Mouse (Mus musculus): ENCODE measurements around the gene Tmem199.

Gene Tmem199

GRCm38 (mm10) chr11:78471326-78472103 is 40.5 kb downstream of the Tmem199 start:
- no peak for DNase-seq

GRCm38 (mm10) chr11:78467932-78468331 is 44.0 kb downstream of the Tmem199 start:
- no peak for DNase-seq

GRCm38 (mm10) chr11:78467515-78467914 is 44.5 kb downstream of the Tmem199 start:
- DNase-seq = no peak

GRCm38 (mm10) chr11:78466242-78466912 is 45.6 kb downstream of the Tmem199 start:
- no peak for DNase-seq

GRCm38 (mm10) chr11:78465568-78466180 is 46.3 kb downstream of the Tmem199 start, which contains the start of gene Slc46a1:
Slc46a1 (plus strand) TSS chr11:78465697.
- peak; percentile 71 to 80 for DNase-seq

- no peak for DNase-seq
These were observed 46.9 kb downstream of the Tmem199 start for GRCm38 (mm10) chr11:78465116-78465515.

GRCm38 (mm10) chr11:78463286-78464036 is 48.5 kb downstream of the Tmem199 start:
- no peak for DNase-seq

- no peak for DNase-seq
These were observed 49.3 kb downstream of the Tmem199 start for GRCm38 (mm10) chr11:78462669-78463068.

- no peak for DNase-seq
These were observed 50.1 kb downstream of the Tmem199 start for GRCm38 (mm10) chr11:78461894-78462293.

- DNase-seq = no peak
These were observed 53.2 kb downstream of the Tmem199 start for GRCm38 (mm10) chr11:78458740-78459139.
